Comparison of ENCODE assay signal across 9 mouse cellular contexts in the genomic region with DNA sequence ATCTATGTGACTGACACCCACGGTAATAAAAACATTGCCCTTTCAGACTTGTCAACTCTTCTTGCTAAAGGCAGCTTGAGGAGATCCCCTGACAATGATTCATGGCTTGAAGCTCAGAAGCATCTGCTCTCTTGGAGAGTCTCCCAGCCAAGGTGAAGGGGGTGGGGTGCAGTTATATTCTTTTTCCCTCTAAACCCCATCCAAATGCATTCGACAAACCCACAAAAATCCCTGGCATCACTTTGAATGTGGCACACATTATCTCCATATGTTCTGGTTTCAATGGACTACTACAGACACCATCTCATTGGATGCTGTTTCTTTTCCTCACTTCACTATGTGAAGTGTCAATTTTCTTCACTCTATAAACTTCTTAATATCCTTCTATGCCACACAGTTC.
A peak's percentile ranks its signal among the peaks of the same experiment; 100 is the strongest.
DNase-seq lines count a peak whose midpoint lies in the region; ATAC-seq lines count a peak whose summit lies in the region.
"Had no signal": no experiment of that assay in that cellular context is flagged by ENCODE, and none has a peak within 500 bp of the region (broad histone marks: within the 10 kb centered on the region; RNA-seq: fewer than 3 reads in every experiment).

No protein-coding gene starts in this region.

- intact Hi-C loops in left cerebral cortex, postnatal 25 days (cut with DNase I), result no loop called here

- DNase-seq in cerebellum, postnatal 25 days, result peak; percentile 7 to 31
- DNase-seq in right cerebral cortex, adult 18-20 months, result peak; percentile 47
- no peak for DNase-seq in right cerebral cortex, postnatal 14 days
- DNase-seq in left cerebral cortex, postnatal 25 days (ENCODE audit: low spot score in 2 of 2), result peak; percentile 12 to 86
- DNase-seq in ovary, adult 18-20 months (ENCODE audit: low spot score), result no peak
- no peak for DNase-seq in thymus, postnatal 14 days
- no peak for DNase-seq in embryo, embryonic 10.5 days (ENCODE audit: low spot score)
- DNase-seq: kidney, postnatal 10 days had no signal

- ATAC-seq in cerebellum, adult (ENCODE audit: insufficient number of reproducible peaks, low FRiP score, low TSS enrichment), result no peak

Comparison
In these comparisons a context has a peak if more than half of its experiments do, and no peak if none do; other contexts are left out.
1. DNase-seq: peak in cerebellum, postnatal 25 days (2 of 2), right cerebral cortex, adult 18-20 months (single experiment) and left cerebral cortex, postnatal 25 days (2 of 2); none in right cerebral cortex, postnatal 14 days (single experiment), ovary, adult 18-20 months (single experiment), thymus, postnatal 14 days (single experiment) and embryo, embryonic 10.5 days (single experiment).